Comparison of ENCODE assay signal across 8 mouse cellular contexts in genomic region chr16:62646113-62646512, GRCm38 (mm10).
DNase-seq lines count a peak whose midpoint lies in the region; ATAC-seq and TF ChIP-seq lines count a peak whose summit lies in the region.

No protein-coding gene starts in this region.

- H3K9ac ChIP-seq in heart, postnatal 0 days (replicated peaks; ENCODE audit: low read depth, low read length), result no peak overlapping the region
- H3K9ac ChIP-seq in hindbrain, embryonic 14.5 days, result no peak overlapping the region

- no peaks in the 10 kb centered on the region for H3K27me3 ChIP-seq in heart, postnatal 0 days (ENCODE audit: control insufficient read depth, insufficient read depth, low read length)
- H3K27me3 ChIP-seq in hindbrain, embryonic 14.5 days (ENCODE audit: control insufficient read depth, insufficient read depth, low read length), result no peaks in the 10 kb centered on the region
- H3K27me3 ChIP-seq in small intestine, adult 2 months (ENCODE audit: control insufficient read depth, insufficient read depth, low read length), result no peaks in the 10 kb centered on the region

- TF ChIP-seq EP300 in heart, postnatal 0 days (IDR thresholded peaks at IDR 0.05; ENCODE audit: low read depth), result no peak

- no peak for DNase-seq in heart, postnatal 0 days (ENCODE audit: low spot score)
- no peak for DNase-seq in heart, adult 9 months (ENCODE audit: low spot score in 2 of 2)
- peak; percentile 15 for DNase-seq in right cerebral cortex, adult 18-20 months
- DNase-seq in right cerebral cortex, postnatal 36 days (ENCODE audit: low spot score in 2 of 2), result no peak
- peak; percentile 64 for DNase-seq in hindbrain, embryonic 14.5 days (ENCODE audit: low spot score)
- no peak for DNase-seq in B cell, adult 2 months
- DNase-seq in T-cell, adult 2 months (ENCODE audit: low spot score), result no peak

- no peak overlapping the region for H3K4me3 ChIP-seq in heart, postnatal 0 days (ENCODE audit: low read depth, low read length)
- no peak overlapping the region for H3K4me3 ChIP-seq in hindbrain, embryonic 14.5 days (replicated peaks; ENCODE audit: low read length)
- H3K4me3 ChIP-seq in small intestine, adult 2 months (ENCODE audit: low read depth, low read length), result no peak overlapping the region

- no peak overlapping the region for H3K27ac ChIP-seq in heart, postnatal 0 days (ENCODE audit: low read depth)
- no peak overlapping the region for H3K27ac ChIP-seq in hindbrain, embryonic 14.5 days
- H3K27ac ChIP-seq in small intestine, adult 2 months (ENCODE audit: insufficient read depth, low read depth, low read length), result no peak overlapping the region

- H3K36me3 ChIP-seq in heart, postnatal 0 days (replicated peaks; ENCODE audit: control insufficient read depth, insufficient read depth, low read length), result no peaks in the 10 kb centered on the region
- H3K36me3 ChIP-seq in hindbrain, embryonic 14.5 days (replicated peaks; ENCODE audit: control insufficient read depth, insufficient read depth), result no peaks in the 10 kb centered on the region
- no peaks in the 10 kb centered on the region for H3K36me3 ChIP-seq in small intestine, adult 2 months (ENCODE audit: control insufficient read depth, insufficient read depth, low read length)

- H3K4me2 ChIP-seq in heart, postnatal 0 days (ENCODE audit: low read depth, low read length), result no peak overlapping the region
- H3K4me2 ChIP-seq in hindbrain, embryonic 14.5 days (replicated peaks), result no peak overlapping the region

- no peak for ATAC-seq in heart, postnatal 0 days (ENCODE audit: insufficient read depth, low read depth)
- peak; percentile 48; the same call in 1 of the 2 replicates for ATAC-seq in hindbrain, embryonic 14.5 days (ENCODE audit: low FRiP score)

- peak; percentile 60 for TF ChIP-seq CTCF in heart, postnatal 0 days (IDR thresholded peaks at IDR 0.05; ENCODE audit: low read depth)
- TF ChIP-seq CTCF in small intestine, adult 2 months (IDR thresholded peaks at IDR 0.05; ENCODE audit: extremely low read depth, insufficient read length, insufficient replicate concordance, low read depth, low read length), result peak; percentile 13; the same call in 1 of the 2 replicates

- WGBS in heart, postnatal 0 days, result 68% methylated on average over 1 of the region's 1 CpGs
- 88% methylated on average over 1 of the region's 1 CpGs for WGBS in hindbrain, embryonic 14.5 days
- 62% methylated on average over 1 of the region's 1 CpGs for whole genome bisulfite sequencing in small intestine, adult 2 months

- TF ChIP-seq POLR2A in small intestine, adult 2 months (IDR thresholded peaks at IDR 0.05; ENCODE audit: low read depth, low read length), result no peak

- H3K9me3 ChIP-seq in heart, postnatal 0 days (replicated peaks; ENCODE audit: control insufficient read depth, low read length), result no peaks in the 10 kb centered on the region
- no peaks in the 10 kb centered on the region for H3K9me3 ChIP-seq in hindbrain, embryonic 14.5 days (ENCODE audit: control insufficient read depth, low read length)

- H3K4me1 ChIP-seq in heart, postnatal 0 days (ENCODE audit: control insufficient read depth, insufficient read depth), result no peaks in the 10 kb centered on the region
- no peaks in the 10 kb centered on the region for H3K4me1 ChIP-seq in hindbrain, embryonic 14.5 days (replicated peaks; ENCODE audit: control insufficient read depth, insufficient read depth, low read length)
- no peaks in the 10 kb centered on the region for H3K4me1 ChIP-seq in small intestine, adult 2 months (ENCODE audit: control insufficient read depth, insufficient read depth, insufficient read length, low read length)

Comparison
In these comparisons a context has a peak if more than half of its experiments do, and no peak if none do; other contexts are left out.
1. DNase-seq: peak in right cerebral cortex, adult 18-20 months (single experiment) and hindbrain, embryonic 14.5 days (single experiment); none in heart, postnatal 0 days (single experiment), heart, adult 9 months (0 of 2), right cerebral cortex, postnatal 36 days (0 of 2), B cell, adult 2 months (0 of 2) and T-cell, adult 2 months (single experiment).